Mouse (Mus musculus): ENCODE measurements around the gene 1700003H04Rik. TPM values are rescaled to one million over a fixed set of nuclear protein-coding genes. Genes with fewer than 3 reads are reported as not detected.

Gene 1700003H04Rik
- polyA plus RNA-seq, 1 experiment from 2014 or later: not detected

DNA sequence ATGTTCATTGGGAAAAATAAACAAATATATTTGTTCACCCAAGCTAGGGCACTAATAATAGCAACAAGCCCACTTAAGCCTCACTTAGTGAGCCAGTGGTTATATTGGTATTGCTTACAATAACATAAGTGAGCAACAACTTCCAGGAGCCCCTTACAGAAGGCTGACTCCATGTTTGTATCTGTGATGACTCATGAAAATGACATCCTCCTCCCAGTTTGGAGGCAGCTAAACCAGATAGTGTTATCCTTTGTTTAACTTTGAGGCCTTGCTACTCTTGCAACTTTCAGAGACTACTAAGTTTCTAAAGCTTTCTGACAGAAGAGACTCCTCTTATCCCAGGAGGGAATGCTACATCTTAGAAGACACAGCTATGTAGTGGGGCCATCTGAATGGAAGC is 16.9 kb upstream of the 1700003H04Rik start:
- H3K36me3 ChIP-seq (ENCODE audit: control insufficient read depth, insufficient read depth, low read length): no peaks in the 10 kb centered on the region
- no peaks in the 10 kb centered on the region for H3K27me3 ChIP-seq (ENCODE audit: control insufficient read depth, insufficient read depth, low read length)
- H3K4me3 ChIP-seq (ENCODE audit: low read depth, low read length): no peak overlapping the region
- TF ChIP-seq CTCF (IDR thresholded peaks at IDR 0.05; ENCODE audit: low read depth): no peak
- TF ChIP-seq EP300 (optimal IDR thresholded peaks at IDR 0.05): no peak
- DNase-seq (ENCODE audit: low spot score): no peak
- H3K4me1 ChIP-seq (replicated peaks; ENCODE audit: control insufficient read depth, insufficient read depth): no peaks in the 10 kb centered on the region
- H3K27ac ChIP-seq (replicated peaks): no peak overlapping the region
- ATAC-seq (ENCODE audit: low FRiP score, low TSS enrichment): no peak
- H3K9me3 ChIP-seq (ENCODE audit: control insufficient read depth, low read length): no peaks in the 10 kb centered on the region
- H3K9ac ChIP-seq (ENCODE audit: low read length): no peak overlapping the region
- H3K4me2 ChIP-seq (replicated peaks; ENCODE audit: low read depth): no peak overlapping the region

- Histone ChIP-seq H3K36me3 (ENCODE audit: control insufficient read depth, insufficient read depth, low read length) (no peaks in the 10 kb centered on the region), H3K9me3 (ENCODE audit: control insufficient read depth, low read length) (no peaks in the 10 kb centered on the region), H3K27ac (replicated peaks) (no peak overlapping the region), H3K4me1 (replicated peaks; ENCODE audit: control insufficient read depth, insufficient read depth) (no peaks in the 10 kb centered on the region), H3K4me3 (ENCODE audit: low read depth, low read length) (no peak overlapping the region), H3K4me2 (replicated peaks; ENCODE audit: low read depth) (no peak overlapping the region), H3K27me3 (ENCODE audit: control insufficient read depth, insufficient read depth, low read length) (no peaks in the 10 kb centered on the region), H3K9ac (ENCODE audit: low read length) (no peak overlapping the region)
- ATAC-seq (ENCODE audit: low FRiP score, low TSS enrichment) (no peak), DNase-seq (ENCODE audit: low spot score) (no peak)
- TF ChIP-seq CTCF (IDR thresholded peaks at IDR 0.05; ENCODE audit: low read depth): peak; percentile 73
- TF ChIP-seq EP300 (optimal IDR thresholded peaks at IDR 0.05): no peak
- WGBS: 10% methylated on average over 3 of the region's 3 CpGs
Observed at GRCm38 (mm10) chr3:124587534-124587933, 6.6 kb upstream of the 1700003H04Rik start.

DNA sequence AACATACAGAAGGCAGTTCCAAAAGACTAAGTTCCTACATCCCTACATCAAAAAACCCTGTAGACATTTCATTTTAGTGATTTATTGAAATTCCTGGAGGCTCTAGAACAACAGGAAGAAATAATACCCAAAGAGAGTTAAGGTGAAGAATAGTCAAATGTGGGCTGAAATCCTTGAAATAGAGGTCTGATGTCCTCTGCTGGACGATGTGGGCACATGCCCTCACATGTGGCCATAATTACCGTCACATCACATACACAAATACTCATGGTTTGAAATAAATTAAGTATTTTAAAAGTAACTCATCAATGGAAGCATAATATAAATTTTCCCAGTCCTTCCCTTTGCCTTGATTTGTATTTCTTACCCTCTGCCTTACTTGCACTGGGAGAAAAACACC is 4.9 kb upstream of the 1700003H04Rik start:
- 74% methylated on average over 2 of the region's 2 CpGs for WGBS
- H3K27ac ChIP-seq (replicated peaks): no peak overlapping the region
- H3K9ac ChIP-seq (ENCODE audit: low read length): no peak overlapping the region
- ATAC-seq (ENCODE audit: low FRiP score, low TSS enrichment) (no peak), DNase-seq (ENCODE audit: low spot score) (no peak)
- no peak overlapping the region for H3K4me2 ChIP-seq (replicated peaks; ENCODE audit: low read depth)
- H3K4me1 ChIP-seq (replicated peaks; ENCODE audit: control insufficient read depth, insufficient read depth): no peaks in the 10 kb centered on the region
- H3K36me3 ChIP-seq (ENCODE audit: control insufficient read depth, insufficient read depth, low read length): no peaks in the 10 kb centered on the region
- no peaks in the 10 kb centered on the region for H3K9me3 ChIP-seq (ENCODE audit: control insufficient read depth, low read length)
- H3K27me3 ChIP-seq (ENCODE audit: control insufficient read depth, insufficient read depth, low read length): no peaks in the 10 kb centered on the region
- TF ChIP-seq CTCF (IDR thresholded peaks at IDR 0.05; ENCODE audit: low read depth) (peak; percentile 41), EP300 (optimal IDR thresholded peaks at IDR 0.05) (no peak)
- no peak overlapping the region for H3K4me3 ChIP-seq (ENCODE audit: low read depth, low read length)

GRCm38 (mm10) chr3:124557317-124557716 is 23.6 kb downstream of the 1700003H04Rik start:
- 82% methylated on average over 2 of the region's 2 CpGs for WGBS
- Histone ChIP-seq H3K4me1 (replicated peaks; ENCODE audit: control insufficient read depth, insufficient read depth) (no peaks in the 10 kb centered on the region), H3K27me3 (ENCODE audit: control insufficient read depth, insufficient read depth, low read length) (no peaks in the 10 kb centered on the region), H3K27ac (replicated peaks) (no peak overlapping the region), H3K9me3 (ENCODE audit: control insufficient read depth, low read length) (no peaks in the 10 kb centered on the region), H3K9ac (ENCODE audit: low read length) (no peak overlapping the region), H3K4me3 (ENCODE audit: low read depth, low read length) (no peak overlapping the region), H3K4me2 (replicated peaks; ENCODE audit: low read depth) (no peak overlapping the region), H3K36me3 (ENCODE audit: control insufficient read depth, insufficient read depth, low read length) (no peaks in the 10 kb centered on the region)
- TF ChIP-seq EP300 (optimal IDR thresholded peaks at IDR 0.05) (no peak), CTCF (IDR thresholded peaks at IDR 0.05; ENCODE audit: low read depth) (no peak)
- DNase-seq (ENCODE audit: low spot score): no peak
- no peak for ATAC-seq (ENCODE audit: low FRiP score, low TSS enrichment)

DNA sequence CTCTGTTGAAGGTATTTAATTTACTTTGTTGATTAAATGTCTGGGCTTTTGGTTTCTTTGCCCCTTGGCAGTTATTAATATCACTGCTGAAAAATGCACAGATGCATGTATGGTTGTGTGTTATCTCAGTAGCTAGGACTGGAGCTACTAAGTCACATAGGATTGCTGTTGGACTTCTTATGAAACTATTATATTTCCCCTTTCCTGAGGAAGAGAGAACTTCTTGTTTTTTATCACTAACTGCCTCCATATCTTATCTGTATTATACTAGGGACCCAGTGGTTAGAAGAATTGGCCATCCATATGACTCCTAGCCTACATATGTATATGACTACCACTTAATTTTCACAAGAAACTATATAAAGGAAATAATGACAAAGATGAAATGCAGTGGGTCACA is 24.9 kb downstream of the 1700003H04Rik start:
- no peak overlapping the region for H3K4me3 ChIP-seq (ENCODE audit: low read depth, low read length)
- no peak overlapping the region for H3K9ac ChIP-seq (ENCODE audit: low read length)
- no peaks in the 10 kb centered on the region for H3K27me3 ChIP-seq (ENCODE audit: control insufficient read depth, insufficient read depth, low read length)
- H3K27ac ChIP-seq (replicated peaks): no peak overlapping the region
- H3K9me3 ChIP-seq (ENCODE audit: control insufficient read depth, low read length): no peaks in the 10 kb centered on the region
- DNase-seq (ENCODE audit: low spot score) (no peak), ATAC-seq (ENCODE audit: low FRiP score, low TSS enrichment) (no peak)
- H3K4me1 ChIP-seq (replicated peaks; ENCODE audit: control insufficient read depth, insufficient read depth): no peaks in the 10 kb centered on the region
- no peaks in the 10 kb centered on the region for H3K36me3 ChIP-seq (ENCODE audit: control insufficient read depth, insufficient read depth, low read length)
- TF ChIP-seq CTCF (IDR thresholded peaks at IDR 0.05; ENCODE audit: low read depth) (no peak), EP300 (optimal IDR thresholded peaks at IDR 0.05) (no peak)
- no peak overlapping the region for H3K4me2 ChIP-seq (replicated peaks; ENCODE audit: low read depth)

DNA sequence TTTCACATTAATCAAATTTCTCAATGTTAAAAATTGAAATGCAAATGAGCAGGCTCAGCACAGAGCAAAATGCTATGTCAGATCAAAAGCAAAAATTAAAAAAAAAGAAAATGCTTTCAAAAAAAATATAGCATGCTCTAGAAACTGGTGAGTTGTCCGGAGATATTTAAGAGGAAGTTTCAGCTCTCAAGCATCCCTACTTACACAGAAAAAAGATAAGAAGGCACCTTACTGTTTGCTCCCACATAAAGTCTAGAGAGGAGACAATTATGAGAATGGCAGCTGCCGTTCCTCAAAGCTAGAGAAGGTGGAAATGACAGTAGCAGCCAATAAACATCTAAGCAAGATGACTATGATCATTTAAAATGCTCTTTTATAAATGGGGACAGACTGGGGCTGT is 25.8 kb downstream of the 1700003H04Rik start:
- ATAC-seq (ENCODE audit: low FRiP score, low TSS enrichment) (no peak), DNase-seq (ENCODE audit: low spot score) (no peak)
- Histone ChIP-seq H3K9ac (ENCODE audit: low read length) (no peak overlapping the region), H3K27ac (replicated peaks) (no peak overlapping the region), H3K4me1 (replicated peaks; ENCODE audit: control insufficient read depth, insufficient read depth) (no peaks in the 10 kb centered on the region), H3K36me3 (ENCODE audit: control insufficient read depth, insufficient read depth, low read length) (no peaks in the 10 kb centered on the region), H3K4me3 (ENCODE audit: low read depth, low read length) (no peak overlapping the region), H3K27me3 (ENCODE audit: control insufficient read depth, insufficient read depth, low read length) (no peaks in the 10 kb centered on the region), H3K9me3 (ENCODE audit: control insufficient read depth, low read length) (no peaks in the 10 kb centered on the region), H3K4me2 (replicated peaks; ENCODE audit: low read depth) (no peak overlapping the region)
- TF ChIP-seq EP300 (optimal IDR thresholded peaks at IDR 0.05) (no peak), CTCF (IDR thresholded peaks at IDR 0.05; ENCODE audit: low read depth) (no peak)
- WGBS: 77% methylated on average over 2 of the region's 2 CpGs
